Mouse (Mus musculus) lung, embryonic 14.5 days (tissue): ENCODE measurements at regions not wholly inside any gene's neighbourhood (a gene's known extent, or its start where the extent isn't known, plus 50 kb on each side); places are given as distances from the start of the nearest gene placed in this dataset.

Experiments used
- ATAC-seq: fragments of 200-750 bp; cut with Nextera tagmentation; 2 replicates; pipeline ENCODE4 v1.8.0; 2017; ENCODE audit warnings: mild to moderate bottlenecking, moderate TSS enrichment, moderate library complexity; ENCODE audit not compliant: insufficient read depth
- DNase-seq: peaks from one replicate; pipeline ENCODE4 v3.0.0-alpha.2; 2015
- H3K27ac ChIP-seq: fragments of 300-500 bp; sonication (generic); 2 replicates; pipeline ENCODE4 v1.5.1; 2014; ENCODE audit warnings: low read depth, mild to moderate bottlenecking, moderate library complexity
- H3K27me3 ChIP-seq: fragments of 300-500 bp; sonication (generic); 2 replicates; pipeline ENCODE4 v1.6.1; 2014; ENCODE audit warnings: low read length, control low read depth; ENCODE audit not compliant: insufficient read depth
- H3K36me3 ChIP-seq: fragments of 300-500 bp; sonication (generic); 2 replicates; pipeline ENCODE4 v1.6.1; 2014; ENCODE audit warnings: control low read depth; ENCODE audit not compliant: insufficient read depth
- H3K4me1 ChIP-seq: fragments of 300-500 bp; sonication (generic); 2 replicates; pipeline ENCODE4 v1.6.1; 2014; ENCODE audit warnings: antibody characterized with exemption, control low read depth; ENCODE audit not compliant: insufficient read depth
- H3K4me2 ChIP-seq: fragments of 300-500 bp; sonication (generic); 2 replicates; pipeline ENCODE4 v1.6.1; 2014; ENCODE audit warnings: mild to moderate bottlenecking
- H3K4me3 ChIP-seq: fragments of 300-500 bp; sonication (generic); 2 replicates; pipeline ENCODE4 v1.5.1; 2014; ENCODE audit warnings: low read depth, low read length
- H3K9ac ChIP-seq: fragments of 300-500 bp; sonication (generic); 2 replicates; pipeline ENCODE4 v1.6.1; 2014
- H3K9me3 ChIP-seq: fragments of 300-500 bp; sonication (generic); 2 replicates; pipeline ENCODE4 v1.6.1; 2016; ENCODE audit warnings: low read depth, low read length, control low read depth
- CTCF ChIP-seq: IDR thresholded peaks from 2 replicates; pipeline ENCODE4 v1.5.1; 2016; ENCODE audit warnings: antibody characterized with exemption, low read depth
- WGBS: fragments of 180-500 bp; shearing (Covaris S2); extraction: QIAGEN DNeasy Blood & Tissue Kit; methylation state at CpG from one replicate; pipeline ENCODE4 v1.1.7; 2014; 5-methylcytosine and 5-hydroxymethylcytosine counted together

- H3K4me3 ChIP-seq, result no peak overlapping the region
- H3K36me3 ChIP-seq, result no peaks in the 10 kb centered on the region
- no peaks in the 10 kb centered on the region for H3K27me3 ChIP-seq
- H3K4me2 ChIP-seq, result peak overlapping the region; percentile 59; the same call in 1 of the 2 replicates
- peaks cover 43% of the 10 kb centered on the region for H3K4me1 ChIP-seq
- H3K9me3 ChIP-seq, result no peaks in the 10 kb centered on the region
- H3K9ac ChIP-seq, result no peak overlapping the region
- 29% methylated on average over 7 of the region's 7 CpGs for WGBS
- no peak for TF ChIP-seq CTCF
- H3K27ac ChIP-seq, result peak overlapping the region; percentile 85
- no peak for ATAC-seq
- DNase-seq, result no peak
These were observed 81.6 kb downstream of the Cpn2 start for GRCm38 (mm10) chr16:30185707-30186106.

DNA sequence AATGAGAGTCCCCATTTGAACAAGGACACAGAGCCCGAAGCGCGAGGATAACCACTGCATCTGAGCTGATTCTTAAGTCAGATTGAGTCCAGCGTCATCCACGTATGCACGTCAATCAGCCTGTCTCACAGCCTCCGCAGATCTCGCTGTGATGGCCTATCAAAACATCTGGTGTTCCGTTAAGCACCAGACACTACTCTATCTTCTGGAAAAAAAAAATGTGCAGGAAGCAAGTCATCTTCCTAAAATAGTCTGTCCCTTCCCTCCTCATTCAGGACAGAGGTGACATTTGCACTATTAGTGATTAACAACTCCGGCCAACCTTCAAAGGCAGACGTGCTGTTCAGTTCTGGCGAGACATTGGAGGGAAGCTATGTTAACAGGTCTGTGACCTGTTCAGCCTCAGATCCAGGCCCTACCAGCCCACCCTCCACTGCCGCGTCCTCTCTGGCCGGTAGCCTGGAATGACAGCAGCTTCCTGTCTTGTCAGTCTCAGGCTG, 81.0 kb downstream of the Cpn2 start:
- Histone ChIP-seq H3K4me1 (peaks cover 46% of the 10 kb centered on the region), H3K4me3 (no peak overlapping the region), H3K27me3 (no peaks in the 10 kb centered on the region), H3K27ac (peak overlapping the region; percentile 85), H3K9ac (no peak overlapping the region), H3K36me3 (no peaks in the 10 kb centered on the region), H3K9me3 (no peaks in the 10 kb centered on the region), H3K4me2 (peak overlapping the region; percentile 59)
- WGBS, result 31% methylated on average over 15 of the region's 15 CpGs
- ATAC-seq (no peak), DNase-seq (peak; percentile 62)
- no peak for TF ChIP-seq CTCF

GRCm38 (mm10) chr16:30186701-30187270, 80.5 kb downstream of the Cpn2 start:
- no peak overlapping the region for H3K9ac ChIP-seq
- peak overlapping the region; percentile 59 for H3K4me2 ChIP-seq
- H3K4me1 ChIP-seq, result peaks cover 48% of the 10 kb centered on the region
- peak overlapping the region; percentile 85 for H3K27ac ChIP-seq
- no peaks in the 10 kb centered on the region for H3K27me3 ChIP-seq
- H3K9me3 ChIP-seq, result no peaks in the 10 kb centered on the region
- DNase-seq, result peak; percentile 69
- no peak for ATAC-seq
- no peak overlapping the region for H3K4me3 ChIP-seq
- 39% methylated on average over 10 of the region's 10 CpGs for WGBS
- no peaks in the 10 kb centered on the region for H3K36me3 ChIP-seq
- no peak for TF ChIP-seq CTCF

DNA sequence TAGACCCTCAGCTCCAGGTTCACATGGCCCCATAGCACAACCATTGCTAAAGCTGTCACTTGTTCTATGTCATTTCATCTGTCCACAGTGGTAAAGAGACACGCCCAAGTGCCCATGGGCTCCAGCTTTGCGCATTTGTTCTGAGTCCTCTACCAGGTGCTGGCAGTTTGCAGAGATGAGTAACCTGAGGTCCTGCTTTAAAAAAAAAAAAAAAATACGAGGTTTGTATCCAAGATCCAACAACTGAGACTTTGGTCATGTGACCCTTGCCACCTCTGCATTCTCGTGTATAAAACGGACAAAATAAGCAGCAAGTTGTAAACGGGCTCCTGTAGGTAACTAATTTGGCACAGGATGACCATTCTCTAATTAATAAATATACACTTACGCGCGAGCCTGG, 79.9 kb downstream of the Cpn2 start:
- Histone ChIP-seq H3K9ac (no peak overlapping the region), H3K4me3 (peak overlapping the region; percentile 23; the same call in 1 of the 2 replicates), H3K9me3 (no peaks in the 10 kb centered on the region), H3K36me3 (no peaks in the 10 kb centered on the region), H3K27me3 (no peaks in the 10 kb centered on the region), H3K4me2 (peak overlapping the region; percentile 59), H3K27ac (peak overlapping the region; percentile 85), H3K4me1 (peaks cover 48% of the 10 kb centered on the region)
- no peak for TF ChIP-seq CTCF
- 33% methylated on average over 9 of the region's 9 CpGs for WGBS
- ATAC-seq (no peak), DNase-seq (no peak)

GRCm38 (mm10) chr16:30187907-30188414, 79.3 kb downstream of the Cpn2 start:
- H3K9ac ChIP-seq, result peak overlapping the region; percentile 38
- H3K36me3 ChIP-seq, result no peaks in the 10 kb centered on the region
- no peaks in the 10 kb centered on the region for H3K27me3 ChIP-seq
- ATAC-seq (peak; percentile 57), DNase-seq (peak; percentile 96)
- H3K9me3 ChIP-seq, result no peaks in the 10 kb centered on the region
- H3K27ac ChIP-seq, result peak overlapping the region; percentile 85
- peak overlapping the region; percentile 59 for H3K4me2 ChIP-seq
- peaks cover 48% of the 10 kb centered on the region for H3K4me1 ChIP-seq
- TF ChIP-seq CTCF, result peak; percentile 91
- 1% methylated on average over 26 of the region's 26 CpGs for WGBS
- peak overlapping the region; percentile 23 for H3K4me3 ChIP-seq

GRCm38 (mm10) chr16:30188769-30189430, 78.4 kb downstream of the Cpn2 start:
- H3K9me3 ChIP-seq, result no peaks in the 10 kb centered on the region
- 62% methylated on average over 8 of the region's 8 CpGs for WGBS
- no peaks in the 10 kb centered on the region for H3K27me3 ChIP-seq
- H3K36me3 ChIP-seq, result no peaks in the 10 kb centered on the region
- H3K27ac ChIP-seq, result peak overlapping the region; percentile 36
- H3K9ac ChIP-seq, result no peak overlapping the region
- ATAC-seq (no peak), DNase-seq (no peak)
- H3K4me2 ChIP-seq, result no peak overlapping the region
- H3K4me1 ChIP-seq, result peaks cover 55% of the 10 kb centered on the region
- no peak overlapping the region for H3K4me3 ChIP-seq
- TF ChIP-seq CTCF, result no peak

DNA sequence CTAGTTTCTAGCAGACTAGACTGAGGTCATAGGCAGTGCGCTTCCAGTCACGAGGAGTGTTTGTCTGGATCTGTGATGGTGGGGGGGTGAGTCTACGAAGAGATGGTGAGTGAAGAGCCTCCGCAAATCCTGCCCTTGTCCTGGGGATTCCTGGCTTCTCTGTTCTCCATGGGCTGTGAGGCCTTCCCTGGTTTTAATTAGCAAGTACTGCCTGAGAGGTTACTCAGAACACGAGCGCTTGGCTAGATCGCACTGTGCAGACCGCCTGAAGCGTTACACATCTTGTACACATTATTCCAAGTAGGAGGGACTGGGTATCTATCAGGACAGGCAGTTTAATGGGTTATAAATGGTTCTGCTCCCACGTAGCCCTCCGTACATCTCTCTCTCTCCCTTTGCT, 76.9 kb downstream of the Cpn2 start:
- Histone ChIP-seq H3K27ac (no peak overlapping the region; the same call in 1 of the 2 replicates), H3K4me1 (peaks cover 62% of the 10 kb centered on the region), H3K36me3 (no peaks in the 10 kb centered on the region), H3K9me3 (no peaks in the 10 kb centered on the region), H3K27me3 (no peaks in the 10 kb centered on the region), H3K4me3 (no peak overlapping the region), H3K4me2 (no peak overlapping the region), H3K9ac (no peak overlapping the region)
- no peak for TF ChIP-seq CTCF
- DNase-seq (no peak), ATAC-seq (no peak)
- 50% methylated on average over 11 of the region's 11 CpGs for WGBS
